Mouse (Mus musculus) neutrophil, adult 5-6 weeks (primary cell): ENCODE measurements around the gene Odf3b. TPM values are rescaled to one million over a fixed set of nuclear protein-coding genes. Genes with fewer than 3 reads are reported as not detected.

Experiments
- ATAC-seq: fragments of 151-379, 151-347 bp; 2 replicates; pipeline ENCODE4 v1.8.0; 2017; ENCODE audit warnings: mild to moderate bottlenecking, moderate TSS enrichment; ENCODE audit not compliant: insufficient number of reproducible peaks, poor library complexity, low FRiP score, severe bottlenecking; ENCODE audit errors: extremely low read depth
- total RNA-seq: library from RNA; stranded (forward); fragments of 200-1000 nt; gene quantifications from 2 replicates; pipeline ENCODE4 v1.2.3, GENCODE M21; 2017

Gene Odf3b
- total RNA-seq, 1 experiment from 2014 or later: not detected

- no peak for ATAC-seq
These were observed 1.7 kb downstream of the Odf3b start for GRCm38 (mm10) chr15:89377362-89377761.

DNA sequence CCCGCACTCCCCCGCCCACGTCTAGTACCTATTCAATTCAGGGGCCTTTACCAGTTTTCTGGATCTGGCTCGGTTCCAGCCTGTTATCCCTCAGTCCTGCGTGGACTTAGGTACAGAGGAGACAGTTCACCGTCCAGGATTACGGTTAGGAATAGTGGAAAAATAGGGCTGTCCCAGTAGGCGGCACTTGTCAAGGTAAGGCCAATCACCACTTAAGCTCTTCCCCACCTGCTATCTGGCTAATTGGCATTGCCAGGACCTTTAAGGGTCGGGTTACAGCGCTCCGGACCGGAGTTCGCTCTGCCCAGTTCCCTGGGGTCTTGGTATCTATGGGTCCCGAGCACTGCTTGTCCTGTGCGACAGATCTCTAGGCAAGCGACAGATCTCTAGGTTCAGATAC is 2.1 kb downstream of the Odf3b start, which contains the start of gene Tymp:
Gene Tymp (minus strand): TSS at position 83 of the 400 bp plus-strand sequence.
- no peak for ATAC-seq

DNA sequence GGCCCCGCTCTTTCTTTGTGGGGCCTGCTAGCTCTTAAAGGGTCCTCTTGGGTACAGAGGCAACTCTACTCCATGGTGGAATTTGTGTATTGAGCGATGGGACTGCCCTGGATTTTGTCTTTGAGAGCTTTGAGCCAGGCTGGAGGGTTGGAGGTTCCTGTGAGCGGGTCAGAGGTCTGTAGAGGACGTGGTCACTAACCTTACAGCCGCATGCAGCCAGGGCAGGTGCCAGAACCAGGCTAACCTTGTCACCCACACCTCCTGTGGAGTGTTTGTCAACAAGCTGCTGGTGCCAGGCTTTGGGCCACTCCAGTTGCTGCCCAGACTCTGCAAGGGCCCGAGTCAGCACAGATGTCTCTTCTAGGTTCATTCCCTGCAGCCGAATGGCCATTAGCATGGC is 3.0 kb downstream of the Odf3b start:
- no peak for ATAC-seq

DNA sequence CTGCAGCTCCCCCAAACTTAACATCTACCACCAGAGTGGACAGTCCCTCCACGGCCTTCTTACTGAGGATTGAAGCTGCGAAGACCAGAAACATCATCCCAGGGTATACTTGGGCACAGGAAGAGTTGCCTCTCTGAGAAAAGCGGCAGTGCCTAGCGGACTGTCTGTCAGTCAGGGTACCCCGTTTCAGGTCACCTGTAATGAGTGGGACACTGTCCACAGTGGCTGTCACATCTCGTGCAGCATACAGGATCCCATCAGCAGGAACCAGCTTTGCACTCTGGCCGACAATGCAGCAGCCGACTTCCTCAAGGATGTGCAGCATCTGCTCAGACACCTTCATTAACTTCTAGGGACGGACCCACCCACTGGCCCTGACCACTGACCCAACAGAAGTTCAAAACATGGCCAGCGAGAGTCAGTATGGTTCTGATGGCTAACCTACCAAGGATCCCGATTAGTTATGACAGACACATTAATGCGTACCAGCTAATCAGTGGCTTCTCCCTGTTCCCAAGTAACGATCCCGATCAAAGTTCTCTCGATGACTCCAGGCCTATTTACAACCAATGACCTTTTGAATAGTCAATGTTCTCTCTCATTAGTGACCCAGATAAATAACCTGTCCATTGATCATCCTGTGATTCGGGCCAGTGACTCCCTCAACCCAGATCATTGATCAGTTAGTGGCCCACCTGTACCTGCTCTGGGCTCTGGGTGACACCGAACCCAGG is 4.1 kb downstream of the Odf3b start:
- ATAC-seq: no peak

GRCm38 (mm10) chr15:89374340-89374739 is 4.7 kb downstream of the Odf3b start:
- ATAC-seq: no peak

- ATAC-seq: peak; percentile 57
These were observed 5.3 kb downstream of the Odf3b start, which contains the start of gene Sco2 for GRCm38 (mm10) chr15:89373762-89374248. Sco2 (minus strand) TSS chr15:89373846.

DNA sequence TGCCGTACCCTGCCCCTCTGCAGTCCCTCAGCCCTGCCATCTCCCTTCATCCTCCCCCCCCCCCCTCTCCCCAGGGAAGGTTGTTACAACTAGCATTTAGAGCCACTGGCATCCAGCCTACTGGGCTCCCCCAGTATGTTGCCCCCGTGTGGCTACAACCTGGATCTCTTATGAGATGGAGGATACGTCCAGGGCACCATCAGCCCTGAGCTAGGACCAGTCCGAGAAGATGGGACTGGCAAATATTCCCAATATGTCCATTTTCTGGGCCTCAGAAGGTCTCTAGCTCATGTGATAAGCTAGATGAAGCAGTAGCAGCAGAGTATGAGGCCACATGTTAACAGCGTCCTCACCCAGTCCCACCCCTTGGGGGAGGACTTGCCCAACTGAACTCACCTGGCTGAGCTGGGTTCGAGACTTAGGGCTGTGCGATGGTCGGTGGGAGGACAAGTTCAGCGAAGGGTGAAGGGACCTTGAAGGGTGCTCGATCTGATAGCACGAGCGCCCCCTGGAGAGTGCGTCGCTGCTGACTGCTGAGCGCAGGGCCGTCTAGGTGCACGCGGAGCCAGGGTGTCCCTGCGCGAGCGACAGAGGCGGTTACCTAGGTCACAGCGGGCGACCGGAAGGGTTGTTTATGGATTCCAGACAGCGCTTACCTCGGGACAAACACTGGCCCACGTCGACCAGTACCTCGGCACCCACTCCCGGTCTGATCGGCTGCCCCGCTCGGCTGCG is 5.9 kb downstream of the Odf3b start:
- peak; percentile 69 for ATAC-seq

DNA sequence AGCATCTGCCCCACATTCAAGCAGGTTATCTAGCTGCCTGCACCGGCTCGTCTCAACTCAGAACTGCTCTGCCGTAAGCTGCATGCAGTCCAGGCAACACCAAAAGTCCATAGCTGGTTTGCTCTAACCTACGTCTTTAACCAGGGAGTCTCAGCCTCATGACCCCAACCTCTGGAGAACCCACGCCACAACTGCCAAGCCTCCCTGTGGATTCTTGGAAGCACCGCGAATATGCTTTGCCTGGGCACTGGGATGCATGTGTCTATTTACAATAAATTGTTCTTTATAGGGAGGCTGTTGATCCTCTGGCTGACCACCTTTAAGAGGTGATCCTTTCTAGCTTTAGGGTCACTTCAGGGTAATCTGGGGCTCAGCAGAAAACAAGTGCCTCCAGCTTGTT is 6.5 kb downstream of the Odf3b start:
- ATAC-seq: no peak

- ATAC-seq: no peak
These were observed 7.0 kb downstream of the Odf3b start for GRCm38 (mm10) chr15:89372068-89372467.

GRCm38 (mm10) chr15:89365141-89365551 is 13.9 kb downstream of the Odf3b start:
- no peak for ATAC-seq

DNA sequence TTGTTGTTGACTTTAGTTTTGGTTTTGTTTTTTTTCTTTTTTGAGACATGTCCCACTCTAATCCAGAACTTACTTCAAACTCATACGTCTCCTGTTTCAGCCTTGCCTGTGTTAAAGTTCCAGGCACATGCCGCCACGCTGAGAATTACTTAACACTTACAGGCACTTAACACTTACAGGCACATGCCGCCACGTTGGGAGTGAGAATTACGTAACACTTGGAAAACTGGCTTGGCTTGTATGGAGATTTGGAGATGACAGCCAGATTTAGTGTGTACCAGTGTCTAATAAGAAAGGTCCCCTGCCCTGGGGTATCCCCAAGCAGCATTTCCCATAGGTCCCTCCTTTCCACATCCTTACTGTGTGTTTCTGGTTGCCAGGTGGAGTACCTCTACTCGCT is 16.0 kb downstream of the Odf3b start:
- ATAC-seq: no peak

DNA sequence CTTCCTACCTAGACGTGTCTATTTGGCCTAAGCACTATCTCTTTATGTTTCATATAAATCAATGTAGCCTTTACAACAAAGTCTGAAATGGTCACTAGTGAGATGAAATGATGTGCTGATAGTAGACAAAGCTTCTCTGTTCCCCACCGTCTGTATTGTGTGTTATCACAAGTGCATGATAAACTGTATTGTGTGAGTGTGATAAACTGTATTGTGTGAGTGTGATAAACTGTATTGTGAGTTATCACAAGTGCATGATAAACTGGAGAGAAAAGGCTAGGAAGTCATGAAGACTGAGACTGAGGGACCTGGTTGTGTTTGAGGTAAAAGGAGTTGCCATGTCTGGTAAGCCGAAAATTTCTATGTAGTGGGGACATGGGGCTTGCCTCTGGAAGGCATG is 20.3 kb downstream of the Odf3b start:
- ATAC-seq: no peak

DNA sequence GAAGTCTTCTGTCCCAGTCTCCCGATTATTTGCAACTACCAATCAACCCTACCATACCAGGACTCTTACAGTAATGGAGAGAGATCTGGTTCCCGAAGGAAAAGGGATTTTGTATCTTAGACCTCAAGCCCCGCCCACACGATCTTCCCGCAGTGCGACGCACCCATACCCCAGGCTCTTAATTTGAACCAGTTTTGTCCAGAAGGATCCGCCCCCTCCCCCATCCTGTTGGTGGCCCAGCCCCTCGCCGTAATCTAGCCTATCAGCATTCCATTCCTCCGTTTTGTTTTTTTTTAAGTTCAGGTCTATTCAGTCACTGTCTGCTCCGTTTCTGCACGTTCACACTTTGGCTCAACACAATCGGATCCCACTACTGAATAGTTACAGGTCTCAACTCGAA is 22.7 kb downstream of the Odf3b start:
- no peak for ATAC-seq

DNA sequence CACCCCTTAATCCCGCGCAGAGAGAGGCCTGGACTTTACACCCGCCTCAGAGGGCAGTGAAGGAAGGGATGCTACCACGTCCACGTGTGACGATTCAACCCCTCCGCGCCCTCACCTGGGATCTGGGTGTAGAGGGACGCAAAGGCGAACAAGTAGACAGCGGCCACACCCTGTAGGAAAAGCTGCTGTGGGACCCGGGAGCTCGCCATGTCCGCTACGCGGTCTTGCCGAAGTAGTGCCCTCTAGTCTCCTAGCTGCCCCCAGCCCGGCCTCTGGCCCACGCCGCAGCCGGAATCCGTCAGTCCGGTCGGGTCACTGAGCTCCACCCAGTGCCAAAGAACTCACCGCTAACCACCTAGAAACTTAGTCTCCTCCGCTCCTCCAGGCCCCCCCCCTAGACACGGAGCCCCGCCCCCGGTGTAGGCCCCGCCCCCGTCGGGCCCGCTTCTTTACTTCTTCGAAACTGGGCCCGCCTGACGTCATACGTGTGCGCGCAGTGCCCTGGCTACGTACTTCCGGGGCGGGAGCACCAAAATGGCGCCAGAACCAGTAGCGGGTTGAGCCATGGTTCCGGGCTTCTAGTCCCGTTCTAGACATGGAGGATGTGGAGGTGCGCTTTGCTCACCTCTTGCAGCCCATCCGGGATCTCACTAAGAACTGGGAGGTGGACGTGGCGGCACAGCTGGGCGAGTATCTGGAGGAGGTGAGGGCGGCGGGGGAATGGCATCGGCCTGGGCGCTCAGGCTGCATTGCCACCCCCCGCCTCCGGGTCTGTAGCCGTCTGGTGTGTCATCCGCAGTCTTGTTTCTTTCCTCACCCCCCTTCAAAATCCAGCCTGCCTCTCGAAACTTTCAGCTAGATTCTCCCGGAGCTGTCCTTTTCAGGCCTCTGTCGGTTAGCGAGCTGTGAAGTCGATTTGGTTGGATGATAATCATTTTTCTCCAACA is 23.6 kb downstream of the Odf3b start, which contains the start of the genes Lmf2 and Ncaph2:
Gene Lmf2 (minus strand): TSS at position 419 of the 947 bp plus-strand sequence.
Gene Ncaph2 (plus strand): TSS at position 479 of the 947 bp plus-strand sequence.
- ATAC-seq: peak; percentile 90

- ATAC-seq: no peak
These were observed 24.6 kb downstream of the Odf3b start for GRCm38 (mm10) chr15:89354455-89354854.

DNA sequence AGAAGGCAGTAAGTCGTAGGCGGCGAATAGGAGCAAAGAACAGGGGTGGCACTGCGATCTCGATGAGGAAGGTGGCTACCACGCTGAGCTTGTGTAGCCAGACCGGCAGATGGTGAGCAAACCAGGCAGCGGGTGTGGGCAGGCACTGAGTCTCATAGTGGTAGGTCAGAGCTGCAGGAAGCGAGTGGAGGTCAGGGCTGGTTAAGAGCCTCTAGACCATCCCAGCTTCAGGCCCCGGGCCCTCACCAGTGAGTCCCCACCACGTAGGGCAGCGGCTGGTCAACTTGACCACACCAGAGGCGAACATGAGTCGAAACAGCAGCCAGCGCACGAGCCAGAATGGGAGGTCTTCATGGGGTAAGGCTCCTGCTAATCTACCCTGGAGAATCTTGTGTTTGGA is 25.2 kb downstream of the Odf3b start:
- ATAC-seq: no peak

GRCm38 (mm10) chr15:89352795-89353194 is 26.3 kb downstream of the Odf3b start:
- no peak for ATAC-seq

DNA sequence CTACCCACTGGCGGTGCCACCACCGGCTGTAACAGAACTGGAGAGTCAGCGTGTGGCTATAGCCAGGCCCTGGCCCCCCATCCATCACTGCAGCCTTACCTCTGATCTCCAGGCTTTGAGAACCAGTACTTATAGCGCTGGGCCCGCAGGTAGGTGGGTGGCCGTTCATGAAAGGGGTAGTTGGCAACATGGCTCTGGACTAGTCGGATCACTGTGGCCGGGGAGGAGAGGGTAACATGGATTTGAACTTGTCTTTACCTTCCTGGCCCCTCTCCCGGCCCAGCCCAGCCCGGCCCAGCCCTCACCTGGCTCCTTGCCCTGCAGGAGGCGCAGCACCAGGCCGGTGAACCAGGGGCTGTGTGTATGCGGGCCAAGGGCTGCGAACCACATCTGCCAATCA is 27.0 kb downstream of the Odf3b start:
- no peak for ATAC-seq

DNA sequence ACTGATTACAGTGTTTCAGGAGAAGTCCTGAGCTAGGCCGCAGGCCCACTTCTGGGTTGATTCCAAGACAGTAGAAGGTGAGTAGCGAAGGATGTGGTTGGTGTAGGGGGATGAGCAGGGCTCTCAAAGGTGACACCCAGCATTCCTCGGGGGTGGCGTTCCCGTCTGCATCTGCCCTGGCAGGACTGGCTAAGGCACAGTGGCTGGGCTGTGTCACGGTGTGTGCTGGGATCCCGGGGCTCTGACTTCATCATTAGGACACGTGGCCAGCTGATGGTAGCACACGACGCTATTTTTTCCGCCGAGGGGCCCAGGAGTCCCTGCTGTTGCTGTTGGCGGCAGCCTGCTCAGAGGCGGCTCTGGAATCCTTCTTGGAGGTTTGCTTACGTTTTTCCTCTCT is 27.8 kb downstream of the Odf3b start:
- ATAC-seq: no peak
